Mouse (Mus musculus) cortical plate, adult 2 months (tissue): ENCODE results near the gene Inhbe. TPM values are rescaled to one million over a fixed set of nuclear protein-coding genes. Genes with fewer than 3 reads are reported as not detected.
"Not testable (repeated sequence)": the region's sequence is repeated elsewhere in the genome, so short reads cannot be mapped to it uniquely, and the experiment has no call there.

ENCODE experiments used
- H3K27ac ChIP-seq: fragments of 200-500 bp; 2 replicates; pipeline ENCODE4 v1.5.1; 2012; ENCODE audit warnings: low read length, control low read depth, inconsistent platforms; ENCODE audit not compliant: insufficient read depth
- H3K4me1 ChIP-seq: fragments of 200-500 bp; 2 replicates; pipeline ENCODE4 v1.6.1; 2011; ENCODE audit warnings: low read length; ENCODE audit not compliant: control insufficient read depth, insufficient read depth
- H3K4me3 ChIP-seq: fragments of 200-500 bp; 2 replicates; pipeline ENCODE4 v1.5.1; 2011; ENCODE audit warnings: mild to moderate bottlenecking, low read length, control low read depth; ENCODE audit not compliant: insufficient read depth
- CTCF ChIP-seq: fragments of 200-500 bp; IDR thresholded peaks from 2 replicates; pipeline ENCODE4 v1.5.1; 2011; ENCODE audit warnings: mild to moderate bottlenecking, control low read depth, low read length; ENCODE audit not compliant: insufficient read depth; ENCODE audit errors: extremely low read depth
- POLR2A ChIP-seq: fragments of 200-500 bp; IDR thresholded peaks from 2 replicates; pipeline ENCODE4 v1.6.1; 2011; ENCODE audit warnings: mild to moderate bottlenecking, low read length, control low read depth; ENCODE audit not compliant: insufficient read depth; ENCODE audit errors: extremely low read depth
- polyA plus RNA-seq: library from polyadenylated mRNA; depleted of rRNA; stranded (reverse); fragments of >200 nt; gene quantifications from 2 replicates; pipeline ENCODE4 v1.2.3, GENCODE M21; 2012

The Inhbe gene
- polyA plus RNA-seq, 1 experiment: 0.10 TPM

GRCm38 (mm10) chr10:127319969-127320368, 34.2 kb downstream of the Inhbe start:
- H3K4me1 ChIP-seq: no peaks in the 10 kb centered on the region
- no peak overlapping the region for H3K27ac ChIP-seq
- no peak overlapping the region for H3K4me3 ChIP-seq
- no peak for TF ChIP-seq POLR2A
- no peak for TF ChIP-seq CTCF

- Histone ChIP-seq H3K27ac (no peak overlapping the region), H3K4me3 (no peak overlapping the region), H3K4me1 (no peaks in the 10 kb centered on the region)
- TF ChIP-seq POLR2A (no peak), CTCF (no peak)
Measured at GRCm38 (mm10) chr10:127318009-127318408, 36.2 kb downstream of the Inhbe start.

GRCm38 (mm10) chr10:127317277-127317676, 36.9 kb downstream of the Inhbe start:
- Histone ChIP-seq H3K27ac (no peak overlapping the region), H3K4me1 (no peaks in the 10 kb centered on the region), H3K4me3 (no peak overlapping the region)
- TF ChIP-seq CTCF (no peak), POLR2A (no peak)

- H3K4me1 ChIP-seq, H3K4me3 ChIP-seq, H3K27ac ChIP-seq: not testable (repeated sequence)
Measured at GRCm38 (mm10) chr10:127314950-127315349, 39.3 kb downstream of the Inhbe start.

- H3K4me3 ChIP-seq, H3K4me1 ChIP-seq, H3K27ac ChIP-seq: not testable (repeated sequence)
Measured at GRCm38 (mm10) chr10:127313516-127313915, 40.7 kb downstream of the Inhbe start.

- Histone ChIP-seq H3K4me1 (no peaks in the 10 kb centered on the region), H3K4me3 (no peak overlapping the region), H3K27ac (no peak overlapping the region)
- TF ChIP-seq CTCF (no peak), POLR2A (no peak)
Measured at GRCm38 (mm10) chr10:127312858-127313257, 41.4 kb downstream of the Inhbe start.

- H3K4me3 ChIP-seq: peak overlapping the region; percentile 52
- H3K4me1 ChIP-seq: no peaks in the 10 kb centered on the region
- TF ChIP-seq POLR2A (no peak), CTCF (peak; percentile 73)
- 0 out of 2 replicates have a peak overlapping the region, but pooled peaks have one; percentile 5 for H3K27ac ChIP-seq
Measured at GRCm38 (mm10) chr10:127312356-127312676, 41.9 kb downstream of the Inhbe start.

GRCm38 (mm10) chr10:127311476-127312355, 42.5 kb downstream of the Inhbe start, which contains the start of gene Mars:
Mars (minus strand) TSS chr10:127311786.
- peak within 1 kb of the TSS; percentile 15; the same call in 1 of the 2 replicates for H3K27ac ChIP-seq
- H3K4me1 ChIP-seq: no peaks in the 10 kb centered on the region
- peak; percentile 77; the same call in 1 of the 2 replicates for TF ChIP-seq POLR2A
- no peak for TF ChIP-seq CTCF
- peak within 1 kb of the TSS; percentile 52 for H3K4me3 ChIP-seq

GRCm38 (mm10) chr10:127310523-127311475, 43.4 kb downstream of the Inhbe start:
- Histone ChIP-seq H3K4me1 (no peaks in the 10 kb centered on the region), H3K4me3 (peak overlapping the region; percentile 52), H3K27ac (peak overlapping the region; percentile 15; the same call in 1 of the 2 replicates)
- TF ChIP-seq CTCF (no peak), POLR2A (no peak)

- not testable (repeated sequence) for H3K27ac ChIP-seq, H3K4me1 ChIP-seq, H3K4me3 ChIP-seq
Measured at GRCm38 (mm10) chr10:127309167-127309566, 45.0 kb downstream of the Inhbe start.
